Comparison of ENCODE assay signal across 12 mouse cellular contexts in the genomic region with DNA sequence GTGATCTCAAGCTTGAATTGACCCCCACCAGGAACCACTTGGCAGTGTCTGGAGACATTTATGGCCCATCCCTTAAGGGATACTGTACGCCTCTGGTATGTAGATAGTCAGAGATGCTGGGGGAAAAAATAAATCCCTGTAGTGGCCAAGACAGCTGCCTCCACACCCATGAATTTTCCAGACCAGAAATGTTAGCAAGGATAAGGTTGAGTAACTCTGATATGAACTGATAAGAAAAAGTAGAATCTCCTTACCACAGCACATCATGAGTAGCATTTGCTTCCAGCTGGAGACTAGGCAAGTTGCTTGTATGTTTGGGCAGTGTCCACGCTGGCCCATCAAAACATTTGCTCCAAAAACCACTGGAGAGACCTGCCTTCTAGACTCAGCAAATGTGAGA. TPM values are rescaled to one million over a fixed set of nuclear protein-coding genes. Genes with fewer than 3 reads are reported as not detected.
DNase-seq lines count a peak whose midpoint lies in the region; ATAC-seq and TF ChIP-seq lines count a peak whose summit lies in the region.
"Had no signal": no experiment of that assay in that cellular context is flagged by ENCODE, and none has a peak within 500 bp of the region (broad histone marks: within the 10 kb centered on the region; RNA-seq: fewer than 3 reads in every experiment).

No protein-coding gene starts in this region.

- no peak for DNase-seq in kidney, adult 2 months
- DNase-seq in kidney, postnatal 14 days, result peak; percentile 39
- no peak for DNase-seq in cerebellum, adult 2 months
- DNase-seq: cerebellum, adult 18-20 months; lung, adult 18-20 months; thymus, adult 2 months had no signal

- H3K27ac ChIP-seq in kidney, embryonic 15.5 days, result peak overlapping the region; percentile 60; the same call in 1 of the 2 replicates
- H3K27ac ChIP-seq in kidney, adult 2 months (ENCODE audit: insufficient read depth, low read depth, low read length), result no peak overlapping the region; the same call in 1 of the 2 replicates
- peak overlapping the region; percentile 39; the same call in 1 of the 2 replicates for H3K27ac ChIP-seq in embryonic facial prominence, embryonic 15.5 days (replicated peaks)
- peak overlapping the region; percentile 76 for H3K27ac ChIP-seq in heart, embryonic 13.5 days (replicated peaks)
- H3K27ac ChIP-seq in liver, embryonic 12.5 days, result no peak overlapping the region
- no peak overlapping the region for H3K27ac ChIP-seq in cerebellum, adult 2 months (ENCODE audit: insufficient read depth, low read length)
- H3K27ac ChIP-seq: hindbrain, embryonic 15.5 days; left cerebral cortex, adult 2 months had no signal

- 0 out of 2 replicates have a peak, but pooled peaks have one; percentile 27 for ATAC-seq in kidney, embryonic 15.5 days (replicated peaks; ENCODE audit: low FRiP score)
- ATAC-seq in embryonic facial prominence, embryonic 15.5 days (ENCODE audit: insufficient number of reproducible peaks, low FRiP score, low TSS enrichment, low read depth), result no peak
- ATAC-seq in heart, embryonic 13.5 days (ENCODE audit: extremely low read depth, insufficient number of reproducible peaks, low FRiP score, low TSS enrichment), result no peak
- no peak for ATAC-seq in liver, embryonic 12.5 days

- peaks cover 34% of the 10 kb centered on the region for H3K4me1 ChIP-seq in kidney, embryonic 15.5 days
- H3K4me1 ChIP-seq in kidney, adult 2 months (ENCODE audit: control insufficient read depth, insufficient read depth, low read length), result peaks cover 8% of the 10 kb centered on the region
- peaks cover 14% of the 10 kb centered on the region; the same call in 1 of the 2 replicates for H3K4me1 ChIP-seq in embryonic facial prominence, embryonic 15.5 days
- peaks cover 41% of the 10 kb centered on the region for H3K4me1 ChIP-seq in heart, embryonic 13.5 days
- H3K4me1 ChIP-seq in liver, embryonic 12.5 days, result peaks cover 12% of the 10 kb centered on the region; the same call in 1 of the 2 replicates
- H3K4me1 ChIP-seq in cerebellum, adult 2 months (ENCODE audit: control insufficient read depth, insufficient read depth, low read length), result peaks cover 22% of the 10 kb centered on the region

- H3K36me3 ChIP-seq in kidney, embryonic 15.5 days, result no peaks in the 10 kb centered on the region
- no peaks in the 10 kb centered on the region for H3K36me3 ChIP-seq in kidney, adult 2 months (ENCODE audit: control insufficient read depth, insufficient read depth, low read length)
- no peaks in the 10 kb centered on the region for H3K36me3 ChIP-seq in embryonic facial prominence, embryonic 15.5 days
- no peaks in the 10 kb centered on the region for H3K36me3 ChIP-seq in heart, embryonic 13.5 days
- no peaks in the 10 kb centered on the region for H3K36me3 ChIP-seq in liver, embryonic 12.5 days
- H3K36me3 ChIP-seq: hindbrain, embryonic 15.5 days had no signal

- peaks cover 20% of the 10 kb centered on the region; the same call in 1 of the 2 replicates for H3K27me3 ChIP-seq in kidney, embryonic 15.5 days
- no peaks in the 10 kb centered on the region for H3K27me3 ChIP-seq in kidney, adult 2 months (replicated peaks; ENCODE audit: control insufficient read depth, insufficient read depth, low read length)
- no peaks in the 10 kb centered on the region for H3K27me3 ChIP-seq in embryonic facial prominence, embryonic 15.5 days
- no peaks in the 10 kb centered on the region for H3K27me3 ChIP-seq in heart, embryonic 13.5 days (replicated peaks)
- no peaks in the 10 kb centered on the region for H3K27me3 ChIP-seq in liver, embryonic 12.5 days (replicated peaks)
- H3K27me3 ChIP-seq in cerebellum, adult 2 months (ENCODE audit: control insufficient read depth, insufficient read depth, low read length), result no peaks in the 10 kb centered on the region
- H3K27me3 ChIP-seq: hindbrain, embryonic 15.5 days had no signal

- H3K4me3 ChIP-seq in kidney, embryonic 15.5 days (replicated peaks), result no peak overlapping the region
- H3K4me3 ChIP-seq in kidney, adult 2 months (ENCODE audit: insufficient read depth, low read depth, low read length), result no peak overlapping the region
- H3K4me3 ChIP-seq in embryonic facial prominence, embryonic 15.5 days (replicated peaks), result no peak overlapping the region
- no peak overlapping the region for H3K4me3 ChIP-seq in heart, embryonic 13.5 days
- H3K4me3 ChIP-seq in liver, embryonic 12.5 days, result no peak overlapping the region
- no peak overlapping the region for H3K4me3 ChIP-seq in cerebellum, adult 2 months (replicated peaks; ENCODE audit: insufficient read depth, low read depth, low read length)
- H3K4me3 ChIP-seq: hindbrain, embryonic 15.5 days; left cerebral cortex, adult 2 months had no signal

- no peak overlapping the region for H3K4me2 ChIP-seq in kidney, embryonic 15.5 days
- no peak overlapping the region for H3K4me2 ChIP-seq in embryonic facial prominence, embryonic 15.5 days (replicated peaks)
- no peak overlapping the region for H3K4me2 ChIP-seq in heart, embryonic 13.5 days
- H3K4me2 ChIP-seq in liver, embryonic 12.5 days, result no peak overlapping the region
- H3K4me2 ChIP-seq: hindbrain, embryonic 15.5 days had no signal

- 50% methylated on average over 2 of the region's 2 CpGs for WGBS in kidney, embryonic 15.5 days
- WGBS in kidney, adult 2 months, result 67% methylated on average over 2 of the region's 2 CpGs
- 66% methylated on average over 2 of the region's 2 CpGs for WGBS in embryonic facial prominence, embryonic 15.5 days
- WGBS in heart, embryonic 13.5 days, result 55% methylated on average over 2 of the region's 2 CpGs
- WGBS in liver, embryonic 12.5 days (ENCODE audit: insufficient replicate concordance), result 59% methylated on average over 2 of the region's 2 CpGs
- WGBS in cerebellum, adult 2 months, result 62% methylated on average over 2 of the region's 2 CpGs

- H3K9me3 ChIP-seq in kidney, embryonic 15.5 days (replicated peaks), result no peaks in the 10 kb centered on the region
- H3K9me3 ChIP-seq in embryonic facial prominence, embryonic 15.5 days (replicated peaks), result no peaks in the 10 kb centered on the region
- no peaks in the 10 kb centered on the region for H3K9me3 ChIP-seq in heart, embryonic 13.5 days
- H3K9me3 ChIP-seq in liver, embryonic 12.5 days (replicated peaks), result no peaks in the 10 kb centered on the region
- H3K9me3 ChIP-seq: hindbrain, embryonic 15.5 days had no signal

- TF ChIP-seq POLR2A in kidney, adult 2 months (IDR thresholded peaks at IDR 0.05; ENCODE audit: low read depth, low read length), result no peak
- TF ChIP-seq POLR2A in cerebellum, adult 2 months (IDR thresholded peaks at IDR 0.05; ENCODE audit: borderline replicate concordance, insufficient read depth, low read length), result no peak

- no peak for TF ChIP-seq CTCF in kidney, adult 2 months (conservative IDR thresholded peaks at IDR 0.05; ENCODE audit: insufficient read depth, insufficient read length, low read depth, low read length)
- TF ChIP-seq CTCF in cerebellum, adult 2 months (IDR thresholded peaks at IDR 0.05; ENCODE audit: borderline replicate concordance, insufficient read depth, low read depth, low read length), result no peak

- H3K9ac ChIP-seq in kidney, embryonic 15.5 days, result no peak overlapping the region
- H3K9ac ChIP-seq in embryonic facial prominence, embryonic 15.5 days, result no peak overlapping the region
- H3K9ac ChIP-seq in heart, embryonic 13.5 days, result no peak overlapping the region
- no peak overlapping the region for H3K9ac ChIP-seq in liver, embryonic 12.5 days
- H3K9ac ChIP-seq: hindbrain, embryonic 15.5 days had no signal

RNA-seq across cellular contexts. Expression of a gene that starts 47.0 kb away (rescaled TPM):
- polyA plus RNA-seq in kidney, embryonic 15.5 days (2015; fragmentation: Nextera tagmentation; extraction: Ambion mirVana), result 7.3 TPM in 2 replicates
- 6.2 and 6.8 TPM in 2 replicates for polyA plus RNA-seq in kidney, adult 2 months (2012; rRNA removed)
- polyA plus RNA-seq in embryonic facial prominence, embryonic 15.5 days (2015; fragmentation: Nextera tagmentation; extraction: Ambion mirVana), result 2.7 and 4.6 TPM in 2 replicates
- 14.4 and 17.7 TPM in 2 replicates for polyA plus RNA-seq in heart, embryonic 13.5 days (2015; fragmentation: Nextera tagmentation; extraction: Ambion mirVana)
- polyA plus RNA-seq in liver, embryonic 12.5 days (2016; fragmentation: Nextera tagmentation; extraction: Ambion mirVana), result 0.67 and 0.80 TPM in 2 replicates
- 1.9 and 2.7 TPM in 2 replicates for polyA plus RNA-seq in cerebellum, adult 2 months (2012; rRNA removed)

Comparison
In these comparisons a context has a peak if more than half of its experiments do, and no peak if none do; other contexts are left out.
1. H3K27ac ChIP-seq: peak in kidney, embryonic 15.5 days (single experiment), embryonic facial prominence, embryonic 15.5 days (single experiment) and heart, embryonic 13.5 days (single experiment); none in kidney, adult 2 months (single experiment), liver, embryonic 12.5 days (single experiment) and cerebellum, adult 2 months (single experiment).